Mouse (Mus musculus): Measurements from ENCODE around the gene Zxdc.
A peak's percentile ranks its signal among the peaks of the same experiment; 100 is the strongest.

The Zxdc gene

GRCm38 (mm10) chr6:90377708-90378107, 8.4 kb downstream of the Zxdc start:
- no peak for DNase-seq (ENCODE audit: low read depth, low spot score)

GRCm38 (mm10) chr6:90381465-90381864, 12.2 kb downstream of the Zxdc start:
- DNase-seq (ENCODE audit: low read depth, low spot score), result no peak

GRCm38 (mm10) chr6:90390629-90391028, 21.3 kb downstream of the Zxdc start:
- no peak for DNase-seq (ENCODE audit: low read depth, low spot score)

- no peak for DNase-seq (ENCODE audit: low read depth, low spot score)
These were observed 24.7 kb downstream of the Zxdc start for GRCm38 (mm10) chr6:90393948-90394347.

DNA sequence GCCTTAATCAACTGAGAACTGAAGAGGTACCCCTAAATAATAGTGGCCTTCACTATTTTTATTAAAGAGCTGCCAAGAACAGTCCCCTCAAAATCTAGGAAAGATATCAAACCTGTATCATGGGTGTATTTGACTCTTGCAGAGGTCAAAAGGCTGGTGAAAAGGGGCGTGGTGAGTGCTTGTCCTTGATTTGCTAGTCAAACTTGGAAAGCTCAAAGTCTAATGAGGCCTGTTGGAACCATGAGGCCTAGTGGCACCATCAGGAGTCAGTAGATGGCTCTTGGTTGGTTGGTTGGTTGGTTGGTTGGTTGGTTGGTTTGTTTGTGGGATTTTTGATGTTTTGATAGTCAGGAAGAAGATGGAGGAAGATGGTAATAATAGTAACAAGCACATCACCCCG, 26.5 kb downstream of the Zxdc start:
- DNase-seq (ENCODE audit: low read depth, low spot score), result no peak

- DNase-seq (ENCODE audit: low read depth, low spot score), result no peak
These were observed 28.0 kb downstream of the Zxdc start for GRCm38 (mm10) chr6:90397291-90397690.

DNA sequence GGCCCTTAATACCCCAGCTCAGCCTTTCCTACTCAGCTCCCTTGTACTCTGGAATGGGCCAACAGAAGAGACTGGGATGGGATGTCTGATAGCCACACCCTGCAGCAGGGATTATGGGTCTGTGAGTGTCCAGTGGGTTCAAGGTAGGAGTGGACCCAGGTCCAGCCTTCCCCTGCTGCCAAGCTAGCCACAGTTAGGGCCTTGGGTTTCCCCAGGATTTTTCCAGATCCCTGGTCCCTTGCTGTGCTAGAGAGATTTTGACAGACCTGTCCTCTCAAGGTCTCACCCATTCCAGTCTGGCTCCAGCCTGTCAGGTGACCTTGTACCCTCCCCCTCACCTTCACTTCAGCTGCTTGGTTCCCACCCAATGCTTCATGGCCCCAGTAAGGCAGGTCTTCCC, 39.3 kb downstream of the Zxdc start:
- DNase-seq (ENCODE audit: low read depth, low spot score), result no peak

- DNase-seq (ENCODE audit: low read depth, low spot score), result no peak
These were observed 41.7 kb downstream of the Zxdc start for GRCm38 (mm10) chr6:90410972-90411371.

DNA sequence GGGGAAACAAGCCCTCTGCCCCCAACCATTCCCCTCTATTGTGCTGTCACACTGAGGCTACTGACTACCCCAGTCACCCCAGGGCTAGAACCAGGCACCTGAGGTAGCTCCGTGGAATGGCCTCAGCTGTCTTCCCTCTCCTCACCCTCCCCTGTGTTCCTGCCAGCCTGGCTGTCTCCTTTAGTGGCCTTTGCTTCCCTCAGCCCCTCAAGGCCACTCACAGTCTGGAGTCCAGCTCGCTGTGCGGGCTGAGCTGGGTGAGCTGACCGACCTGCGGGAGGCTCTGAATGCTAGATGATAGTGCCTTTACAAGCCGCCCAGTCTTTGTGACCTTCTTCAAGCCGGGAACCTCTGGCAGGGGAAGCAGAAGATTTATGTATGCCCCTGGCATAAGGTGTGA, 42.6 kb downstream of the Zxdc start:
- no peak for DNase-seq (ENCODE audit: low read depth, low spot score)

GRCm38 (mm10) chr6:90422565-90422964, 53.3 kb downstream of the Zxdc start:
- DNase-seq (ENCODE audit: low read depth, low spot score), result peak; percentile 86

DNA sequence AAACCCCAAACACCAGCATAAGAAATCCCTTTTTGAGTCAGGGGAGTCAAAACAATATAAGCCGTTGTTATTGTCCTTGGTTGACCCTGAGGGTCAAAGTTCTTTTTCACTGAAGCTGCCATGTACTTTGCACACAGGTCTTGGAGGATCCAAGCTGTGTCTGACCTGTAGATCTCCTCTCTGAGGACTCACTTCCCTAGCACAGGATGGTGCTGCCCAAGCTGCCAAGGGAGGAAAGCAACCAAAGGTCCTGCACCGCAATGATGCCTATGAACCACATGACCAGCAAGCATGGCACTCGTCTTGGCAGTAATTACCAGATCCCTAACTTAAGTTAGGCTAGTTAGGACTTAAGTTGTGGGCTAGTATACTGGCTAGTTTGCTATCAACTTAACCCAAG, 56.1 kb downstream of the Zxdc start:
- no peak for DNase-seq (ENCODE audit: low read depth, low spot score)

GRCm38 (mm10) chr6:90426003-90426402, 56.7 kb downstream of the Zxdc start:
- no peak for DNase-seq (ENCODE audit: low read depth, low spot score)

DNA sequence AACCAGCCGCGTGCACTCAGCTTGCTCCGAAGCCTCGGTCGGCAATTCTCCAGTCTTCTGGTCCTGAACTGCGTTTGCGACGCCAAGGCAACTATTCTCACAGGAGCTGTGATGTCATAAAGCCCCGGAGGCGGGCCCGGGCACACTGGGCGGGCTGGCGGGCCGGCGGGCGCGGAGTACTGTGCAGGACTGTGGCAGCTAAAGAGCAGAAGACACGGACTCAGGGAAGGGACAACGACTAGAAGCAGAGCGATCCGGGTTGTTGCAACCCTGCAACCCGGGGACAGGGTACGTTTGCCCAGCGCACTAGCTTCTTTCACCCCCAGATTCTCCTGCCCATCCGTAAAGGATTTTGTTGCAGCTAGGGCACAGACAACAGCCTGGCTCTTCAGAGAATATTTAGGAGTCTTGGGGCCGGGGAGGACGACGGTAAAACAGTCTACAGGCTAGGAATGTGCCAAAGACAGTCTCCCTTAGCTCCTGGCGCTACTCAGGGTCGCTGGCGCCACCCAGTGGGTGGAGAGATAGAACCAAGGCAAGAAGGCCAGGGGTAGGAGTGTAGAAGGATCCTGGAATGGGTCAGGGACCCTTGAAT, 59.2 kb downstream of the Zxdc start, which contains the start of gene Cfap100:
TSS of gene Cfap100 (minus strand) at position 418 of the 595 bp plus-strand sequence.
- DNase-seq (ENCODE audit: low read depth, low spot score), result peak; percentile 36

- DNase-seq (ENCODE audit: low read depth, low spot score), result no peak
These were observed 60.6 kb downstream of the Zxdc start for GRCm38 (mm10) chr6:90429911-90430310.

- no peak for DNase-seq (ENCODE audit: low read depth, low spot score)
These were observed 62.2 kb downstream of the Zxdc start for GRCm38 (mm10) chr6:90431487-90431886.

GRCm38 (mm10) chr6:90434687-90435086, 65.4 kb downstream of the Zxdc start:
- no peak for DNase-seq (ENCODE audit: low read depth, low spot score)

DNA sequence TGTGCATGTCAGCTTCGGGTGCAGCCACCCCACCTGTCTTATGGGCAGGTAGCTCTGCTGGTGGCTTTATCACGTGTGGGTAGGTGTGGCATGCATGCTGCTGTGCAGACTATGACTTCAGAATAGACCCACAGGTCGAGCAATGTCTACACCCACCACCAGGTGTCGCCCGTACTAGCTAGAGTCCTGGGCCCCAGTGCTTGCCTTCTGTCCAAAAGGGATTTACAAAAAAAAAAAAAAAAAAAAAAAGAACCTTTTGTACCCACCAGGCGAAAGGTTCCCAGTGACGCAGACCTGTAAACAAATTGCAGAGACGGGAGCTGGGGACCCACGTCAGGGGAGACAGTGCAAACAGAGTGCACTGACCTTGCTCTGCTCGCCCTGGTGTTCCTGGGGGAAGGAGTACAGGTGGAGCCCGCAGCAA, 65.9 kb downstream of the Zxdc start:
- DNase-seq (ENCODE audit: low read depth, low spot score), result peak; percentile 49

DNA sequence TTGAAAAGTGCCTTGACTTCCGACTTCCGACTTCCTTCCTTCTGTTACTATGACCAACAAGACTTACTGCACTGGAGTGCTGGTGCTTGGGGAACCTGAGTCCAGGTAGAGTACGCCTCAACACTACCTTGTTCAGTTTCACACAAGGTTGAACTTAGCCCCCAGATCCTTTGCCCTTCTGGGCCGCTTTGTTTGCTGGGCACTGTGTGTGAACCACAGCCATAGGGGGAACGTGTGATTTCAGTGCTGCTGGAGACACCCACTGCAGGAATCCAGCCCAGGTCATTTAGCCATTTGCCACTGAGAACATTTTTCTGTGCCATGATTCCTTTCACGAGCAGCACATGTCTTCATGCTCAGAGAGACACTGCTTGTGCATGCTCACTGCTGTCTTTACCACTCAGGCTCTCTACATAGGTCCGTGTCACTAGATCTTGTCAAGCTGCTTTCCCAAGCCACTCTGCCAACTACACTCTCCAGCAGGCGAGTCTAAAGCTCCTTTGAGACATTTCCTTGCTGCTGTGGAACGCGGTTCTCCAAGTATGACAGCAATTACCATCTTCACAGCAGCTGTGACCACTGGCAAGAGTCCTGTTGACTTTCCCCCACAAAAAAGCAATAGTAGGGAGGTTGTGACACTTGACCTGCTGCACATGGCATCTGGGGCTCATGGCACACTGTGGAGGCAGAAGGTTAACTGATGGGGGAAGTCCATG, 67.1 kb downstream of the Zxdc start:
- DNase-seq (ENCODE audit: low read depth, low spot score), result no peak

DNA sequence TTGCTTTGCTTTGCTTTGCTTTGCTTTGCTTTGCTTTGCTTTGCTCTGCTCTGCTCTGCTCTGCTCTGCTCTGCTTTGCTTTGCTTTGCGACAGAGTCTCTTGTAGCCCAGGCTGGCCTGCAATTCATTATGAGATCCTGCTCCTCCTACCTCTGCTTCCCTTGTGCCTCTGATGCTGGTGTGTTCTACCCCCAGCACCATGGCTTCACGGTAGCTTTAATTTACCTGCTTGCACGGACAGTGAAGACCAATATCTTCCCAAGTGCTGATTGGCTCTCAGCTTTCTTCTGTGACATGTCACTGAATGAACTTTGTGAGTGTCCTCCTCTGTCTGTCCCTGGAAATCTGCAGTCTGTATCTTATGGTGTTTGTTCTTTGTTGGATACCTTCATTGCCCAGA, 67.7 kb downstream of the Zxdc start:
- DNase-seq (ENCODE audit: low read depth, low spot score), result no peak

GRCm38 (mm10) chr6:90446883-90447282, 77.6 kb downstream of the Zxdc start:
- DNase-seq (ENCODE audit: low read depth, low spot score), result no peak

DNA sequence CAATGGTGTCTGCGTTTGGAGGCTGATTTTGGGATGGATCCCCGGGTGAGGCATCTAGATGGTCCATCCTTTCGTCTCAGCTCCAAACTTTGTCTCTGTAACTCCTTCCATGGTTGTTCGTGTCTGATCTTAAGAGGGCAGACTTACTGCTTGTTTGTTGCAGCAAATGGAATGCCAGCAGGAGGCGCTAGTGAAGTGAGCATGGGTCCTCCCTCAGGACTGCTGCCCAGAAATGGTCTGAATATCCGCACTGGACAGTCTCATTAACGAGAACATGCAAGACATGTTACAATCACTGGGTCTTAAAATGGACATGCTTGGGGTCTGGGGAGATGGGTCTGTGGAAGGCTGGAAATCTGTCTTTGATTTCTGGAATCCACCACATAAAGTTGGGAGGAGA, 80.9 kb downstream of the Zxdc start:
- DNase-seq (ENCODE audit: low read depth, low spot score), result no peak

DNA sequence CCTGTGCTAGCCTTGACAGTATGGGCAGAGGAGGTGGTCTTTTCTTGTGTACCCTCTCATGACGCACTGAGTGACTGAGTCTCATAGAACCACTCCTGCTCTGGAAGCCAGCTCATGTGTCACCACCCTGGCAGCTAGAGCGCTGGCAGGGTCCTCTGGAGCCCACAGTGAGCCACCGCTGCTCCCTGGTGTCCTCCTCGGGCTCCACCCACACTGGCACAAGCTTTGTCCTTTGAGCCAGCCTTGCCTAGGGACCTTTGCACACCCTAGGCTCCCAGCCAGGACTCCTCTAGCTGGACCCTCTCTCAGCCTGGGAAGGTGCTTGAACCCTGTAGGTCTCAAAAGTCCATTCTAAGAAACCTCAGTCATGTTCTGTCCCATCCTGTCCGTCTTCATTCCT, 81.4 kb downstream of the Zxdc start:
- no peak for DNase-seq (ENCODE audit: low read depth, low spot score)

DNA sequence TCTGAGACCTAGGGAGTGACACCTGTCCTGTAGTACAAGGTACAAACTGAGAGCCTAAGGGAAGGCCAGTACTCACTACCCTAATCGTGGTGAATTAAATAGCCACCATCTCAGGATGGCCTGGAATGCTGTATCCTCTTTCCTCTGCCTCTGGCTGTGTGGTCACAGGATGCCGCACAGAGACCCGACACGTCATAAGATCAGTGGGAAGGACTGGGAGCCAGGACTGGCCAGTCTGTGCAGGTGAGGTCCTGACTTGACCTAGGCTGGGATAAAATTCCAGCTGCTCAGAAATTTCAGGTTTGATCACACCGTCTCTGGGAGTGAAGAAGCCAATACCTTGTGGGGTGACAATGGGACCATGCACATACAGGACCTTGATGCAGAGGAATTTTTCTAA, 82.2 kb downstream of the Zxdc start:
- DNase-seq (ENCODE audit: low read depth, low spot score), result no peak
